Mouse (Mus musculus): ENCODE measurements around the gene Aco1. TPM values are rescaled to one million over a fixed set of nuclear protein-coding genes. Genes with fewer than 3 reads are reported as not detected.

Aco1 gene
- polyA plus RNA-seq, 1 experiment: 28.7 TPM

- no peak overlapping the region for H3K4me3 ChIP-seq (ENCODE audit: insufficient read depth, low read length)
- 0 out of 2 replicates have a peak, but pooled peaks cover 2% of the 10 kb centered on the region for H3K4me1 ChIP-seq (ENCODE audit: control insufficient read depth, insufficient read depth, low read length)
- TF ChIP-seq POLR2A (IDR thresholded peaks at IDR 0.05; ENCODE audit: extremely low read depth, insufficient read depth, low read length): no peak
- no peak for TF ChIP-seq CTCF (IDR thresholded peaks at IDR 0.05; ENCODE audit: extremely low read depth, insufficient read depth, low read length)
- H3K27ac ChIP-seq (ENCODE audit: insufficient read depth, low read length): no peak overlapping the region
Observed at GRCm38 (mm10) chr4:40139663-40140255, 3.1 kb upstream of the Aco1 start.

DNA sequence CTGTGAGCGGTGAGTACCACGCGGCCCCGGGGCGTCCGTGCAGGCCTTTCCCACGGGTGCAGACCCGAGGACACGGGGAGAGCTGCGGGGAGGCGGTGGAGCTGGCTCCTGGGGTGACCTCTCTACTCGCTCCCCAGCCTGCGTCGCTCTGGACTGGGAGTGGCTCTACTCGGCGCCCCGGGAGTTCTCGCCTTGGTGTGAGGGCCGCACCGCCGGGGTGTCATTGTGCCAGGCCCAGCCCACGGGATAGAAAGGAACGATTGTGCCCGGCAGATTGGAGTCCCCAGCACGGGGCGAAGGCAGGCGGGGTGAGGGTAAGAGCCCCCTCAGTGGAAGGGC is 621 bp downstream of the Aco1 start:
- no peak for TF ChIP-seq CTCF (IDR thresholded peaks at IDR 0.05; ENCODE audit: extremely low read depth, insufficient read depth, low read length)
- no peak for TF ChIP-seq POLR2A (IDR thresholded peaks at IDR 0.05; ENCODE audit: extremely low read depth, insufficient read depth, low read length)
- H3K27ac ChIP-seq (ENCODE audit: insufficient read depth, low read length): peak overlapping the region; percentile 34; the same call in 1 of the 2 replicates
- H3K4me1 ChIP-seq (ENCODE audit: control insufficient read depth, insufficient read depth, low read length): 0 out of 2 replicates have a peak, but pooled peaks cover 2% of the 10 kb centered on the region
- H3K4me3 ChIP-seq (ENCODE audit: insufficient read depth, low read length): peak overlapping the region; percentile 62

- H3K27ac ChIP-seq (ENCODE audit: insufficient read depth, low read length): no peak overlapping the region
- no peak for TF ChIP-seq POLR2A (IDR thresholded peaks at IDR 0.05; ENCODE audit: extremely low read depth, insufficient read depth, low read length)
- no peak for TF ChIP-seq CTCF (IDR thresholded peaks at IDR 0.05; ENCODE audit: extremely low read depth, insufficient read depth, low read length)
- no peak overlapping the region for H3K4me3 ChIP-seq (ENCODE audit: insufficient read depth, low read length)
- 0 out of 2 replicates have a peak, but pooled peaks cover 2% of the 10 kb centered on the region for H3K4me1 ChIP-seq (ENCODE audit: control insufficient read depth, insufficient read depth, low read length)
Observed at GRCm38 (mm10) chr4:40144543-40144942, 1.7 kb downstream of the Aco1 start.

- 0 out of 2 replicates have a peak, but pooled peaks cover 2% of the 10 kb centered on the region for H3K4me1 ChIP-seq (ENCODE audit: control insufficient read depth, insufficient read depth, low read length)
- no peak overlapping the region for H3K27ac ChIP-seq (ENCODE audit: insufficient read depth, low read length)
- TF ChIP-seq POLR2A (IDR thresholded peaks at IDR 0.05; ENCODE audit: extremely low read depth, insufficient read depth, low read length) (no peak), CTCF (IDR thresholded peaks at IDR 0.05; ENCODE audit: extremely low read depth, insufficient read depth, low read length) (no peak)
- H3K4me3 ChIP-seq (ENCODE audit: insufficient read depth, low read length): no peak overlapping the region
Observed at GRCm38 (mm10) chr4:40144981-40145380, 2.1 kb downstream of the Aco1 start.

DNA sequence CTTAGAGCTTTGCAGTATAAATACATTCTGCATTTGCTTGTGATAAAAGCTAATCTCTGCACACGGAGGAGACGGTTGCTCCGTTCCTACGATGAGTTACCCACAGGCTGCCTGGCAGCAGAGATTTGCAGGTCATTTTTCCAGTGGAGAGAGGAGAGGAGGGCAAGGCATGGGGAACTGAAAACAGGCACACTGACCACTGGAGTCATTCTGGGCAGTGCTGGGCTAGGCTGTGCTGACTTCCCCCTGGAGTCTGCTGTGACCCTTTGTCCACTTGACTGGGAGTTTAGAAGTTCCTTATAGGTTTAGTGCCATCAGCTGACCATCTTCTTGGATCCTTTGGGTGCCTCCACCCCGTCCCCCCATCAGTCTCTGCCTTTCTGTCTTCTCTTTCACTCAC is 5.4 kb downstream of the Aco1 start:
- H3K27ac ChIP-seq (ENCODE audit: insufficient read depth, low read length): no peak overlapping the region
- no peak overlapping the region for H3K4me3 ChIP-seq (ENCODE audit: insufficient read depth, low read length)
- peaks cover 6% of the 10 kb centered on the region for H3K4me1 ChIP-seq (ENCODE audit: control insufficient read depth, insufficient read depth, low read length)
- no peak for TF ChIP-seq POLR2A (IDR thresholded peaks at IDR 0.05; ENCODE audit: extremely low read depth, insufficient read depth, low read length)
- TF ChIP-seq CTCF (IDR thresholded peaks at IDR 0.05; ENCODE audit: extremely low read depth, insufficient read depth, low read length): no peak

- no peak for TF ChIP-seq POLR2A (IDR thresholded peaks at IDR 0.05; ENCODE audit: extremely low read depth, insufficient read depth, low read length)
- no peak for TF ChIP-seq CTCF (IDR thresholded peaks at IDR 0.05; ENCODE audit: extremely low read depth, insufficient read depth, low read length)
- Histone ChIP-seq H3K4me3 (ENCODE audit: insufficient read depth, low read length) (no peak overlapping the region), H3K4me1 (ENCODE audit: control insufficient read depth, insufficient read depth, low read length) (peaks cover 4% of the 10 kb centered on the region), H3K27ac (ENCODE audit: insufficient read depth, low read length) (no peak overlapping the region)
Observed at GRCm38 (mm10) chr4:40150046-40150445, 7.2 kb downstream of the Aco1 start.

GRCm38 (mm10) chr4:40152771-40153170 is 9.9 kb downstream of the Aco1 start:
- peaks cover 6% of the 10 kb centered on the region for H3K4me1 ChIP-seq (ENCODE audit: control insufficient read depth, insufficient read depth, low read length)
- H3K27ac ChIP-seq (ENCODE audit: insufficient read depth, low read length): no peak overlapping the region
- H3K4me3 ChIP-seq (ENCODE audit: insufficient read depth, low read length): no peak overlapping the region
- TF ChIP-seq CTCF (IDR thresholded peaks at IDR 0.05; ENCODE audit: extremely low read depth, insufficient read depth, low read length): no peak
- TF ChIP-seq POLR2A (IDR thresholded peaks at IDR 0.05; ENCODE audit: extremely low read depth, insufficient read depth, low read length): no peak

GRCm38 (mm10) chr4:40153500-40153899 is 10.6 kb downstream of the Aco1 start:
- H3K4me1 ChIP-seq (ENCODE audit: control insufficient read depth, insufficient read depth, low read length): peaks cover 6% of the 10 kb centered on the region
- no peak overlapping the region for H3K4me3 ChIP-seq (ENCODE audit: insufficient read depth, low read length)
- TF ChIP-seq CTCF (IDR thresholded peaks at IDR 0.05; ENCODE audit: extremely low read depth, insufficient read depth, low read length): no peak
- TF ChIP-seq POLR2A (IDR thresholded peaks at IDR 0.05; ENCODE audit: extremely low read depth, insufficient read depth, low read length): no peak
- H3K27ac ChIP-seq (ENCODE audit: insufficient read depth, low read length): no peak overlapping the region

DNA sequence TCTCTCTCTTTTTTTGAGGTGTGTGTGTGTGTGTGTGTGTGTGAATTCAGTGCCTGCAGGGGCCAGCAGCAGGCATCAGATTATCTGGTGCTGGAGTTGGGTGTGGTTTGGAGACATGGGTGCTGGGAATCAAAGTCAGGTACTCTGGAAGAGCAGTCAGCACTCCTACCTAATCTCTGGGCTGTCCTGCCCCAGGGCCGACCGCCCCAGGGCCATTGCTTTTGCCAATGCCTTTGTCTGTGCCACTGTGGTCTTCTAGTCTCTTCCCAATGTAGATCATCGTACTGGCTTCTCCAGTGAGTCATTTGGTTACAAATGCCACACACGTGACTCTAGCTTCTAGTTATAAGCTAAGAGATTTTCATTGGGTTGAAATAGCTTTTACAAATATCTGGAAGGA is 11.9 kb downstream of the Aco1 start:
- Histone ChIP-seq H3K4me1 (ENCODE audit: control insufficient read depth, insufficient read depth, low read length) (peaks cover 6% of the 10 kb centered on the region), H3K4me3 (ENCODE audit: insufficient read depth, low read length) (no peak overlapping the region), H3K27ac (ENCODE audit: insufficient read depth, low read length) (no peak overlapping the region)
- no peak for TF ChIP-seq CTCF (IDR thresholded peaks at IDR 0.05; ENCODE audit: extremely low read depth, insufficient read depth, low read length)
- TF ChIP-seq POLR2A (IDR thresholded peaks at IDR 0.05; ENCODE audit: extremely low read depth, insufficient read depth, low read length): no peak

DNA sequence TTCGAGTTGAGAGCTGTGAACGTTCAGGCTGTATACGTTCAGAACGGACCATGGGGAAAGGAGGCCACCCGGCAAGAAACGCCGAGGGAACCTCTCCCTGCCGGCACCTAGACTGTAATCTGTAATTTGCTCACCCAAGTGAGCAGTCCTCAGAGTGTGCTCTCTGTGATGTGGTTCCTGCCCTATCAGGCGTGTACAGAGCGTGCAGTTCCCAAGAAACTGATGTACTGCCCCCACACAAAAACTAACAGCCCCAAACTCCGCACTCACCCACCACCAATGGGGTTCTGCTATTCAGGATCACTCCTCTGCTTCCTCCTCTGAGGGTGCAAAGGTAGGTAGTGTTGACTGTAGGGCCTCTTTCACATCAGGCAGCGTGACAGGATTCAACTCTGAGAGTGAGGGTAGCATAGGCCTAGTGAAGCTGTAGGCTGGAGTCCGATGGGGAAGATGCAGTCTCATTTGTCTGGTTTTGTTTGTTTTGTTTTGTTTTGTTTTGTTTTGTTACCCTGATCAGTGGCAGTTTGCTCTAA is 12.7 kb downstream of the Aco1 start:
- no peak for TF ChIP-seq CTCF (IDR thresholded peaks at IDR 0.05; ENCODE audit: extremely low read depth, insufficient read depth, low read length)
- no peak for TF ChIP-seq POLR2A (IDR thresholded peaks at IDR 0.05; ENCODE audit: extremely low read depth, insufficient read depth, low read length)
- H3K4me1 ChIP-seq (ENCODE audit: control insufficient read depth, insufficient read depth, low read length): peaks cover 6% of the 10 kb centered on the region
- no peak overlapping the region for H3K27ac ChIP-seq (ENCODE audit: insufficient read depth, low read length)
- no peak overlapping the region for H3K4me3 ChIP-seq (ENCODE audit: insufficient read depth, low read length)

Measured in cortical plate, adult 2 months (tissue).